Mouse (Mus musculus): Measurements from ENCODE around the gene Cpvl. TPM values are rescaled to one million over a fixed set of nuclear protein-coding genes. Genes with fewer than 3 reads are reported as not detected.

The Cpvl gene
- total and polyA plus RNA-seq, 3 experiments = not detected

GRCm38 (mm10) chr6:53857822-53858221, 120.6 kb downstream of the Cpvl start:
- no peaks in the 10 kb centered on the region for H3K27me3 ChIP-seq (replicated peaks)
- in situ Hi-C loops (cut with MboI; ENCODE audit: low pct_ligation_motif_present, low pct_unique_long_range_greater_than_20kb, low sequenced_read_pairs) (no loop called here), dilution Hi-C loops (cut with MboI; ENCODE audit: extremely low pct_ligation_motif_present, extremely low pct_unique_long_range_greater_than_20kb, low sequenced_read_pairs) (no loop called here)
- H3K36me3 ChIP-seq (replicated peaks in 1 of 2; ENCODE audit: control insufficient read depth in 1 of 2, insufficient read depth in 1 of 2, low read length in 1 of 2) = no peaks in the 10 kb centered on the region
- no peak for TF ChIP-seq E2F4 (IDR thresholded peaks at IDR 0.05; ENCODE audit: insufficient replicate concordance, low read depth, low read length)
- TF ChIP-seq CHD1 (IDR thresholded peaks at IDR 0.05; ENCODE audit: low read depth, low read length) = no peak
- no peak for TF ChIP-seq ZC3H11A (IDR thresholded peaks at IDR 0.05; ENCODE audit: low read depth, low read length)
- TF ChIP-seq NELFE (IDR thresholded peaks at IDR 0.05; ENCODE audit: low read depth, low read length) = no peak
- TF ChIP-seq EP300 (IDR thresholded peaks at IDR 0.05; ENCODE audit: low read length) = no peak
- TF ChIP-seq ELF1 (IDR thresholded peaks at IDR 0.05; ENCODE audit: low read depth, low read length) = no peak
- no peak for TF ChIP-seq JUND (conservative IDR thresholded peaks at IDR 0.05; ENCODE audit: low read depth, low read length)
- no peak for TF ChIP-seq KAT2A (IDR thresholded peaks at IDR 0.05; ENCODE audit: insufficient replicate concordance, low read length)
- TF ChIP-seq POLR2A (IDR thresholded peaks at IDR 0.05; ENCODE audit: low read depth, low read length) = no peak
- no peak for TF ChIP-seq TBP (conservative IDR thresholded peaks at IDR 0.05; ENCODE audit: low read depth, low read length)
- no peak for TF ChIP-seq MXI1 (IDR thresholded peaks at IDR 0.05; ENCODE audit: low read depth, low read length)
- TF ChIP-seq SIN3A (IDR thresholded peaks at IDR 0.05; ENCODE audit: low read length) = no peak
- TF ChIP-seq CHD2 (IDR thresholded peaks at IDR 0.05; ENCODE audit: low read length) = no peak
- TF ChIP-seq POLR2AphosphoS2 (IDR thresholded peaks at IDR 0.05; ENCODE audit: low read depth, low read length) = no peak
- TF ChIP-seq RAD21 (IDR thresholded peaks at IDR 0.05; ENCODE audit: low read depth, low read length) = no peak
- TF ChIP-seq TCF12 (IDR thresholded peaks at IDR 0.05; ENCODE audit: low read depth, low read length) = no peak
- no peak for TF ChIP-seq ZNF384 (IDR thresholded peaks at IDR 0.05; ENCODE audit: low read depth, low read length)
- no peak for TF ChIP-seq SMC3 (IDR thresholded peaks at IDR 0.05; ENCODE audit: low read depth, low read length)
- no peak overlapping the region for H3K27ac ChIP-seq (ENCODE audit: insufficient read depth, low read depth)
- DNase-seq (ENCODE audit: extremely low read depth) = no peak
- no peaks in the 10 kb centered on the region for H3K79me2 ChIP-seq (replicated peaks; ENCODE audit: control insufficient read depth, extremely low read depth, insufficient read depth, poor library complexity, severe bottlenecking)
- no peaks in the 10 kb centered on the region for H3K4me1 ChIP-seq (ENCODE audit: control insufficient read depth in 1 of 2, insufficient read depth in 2 of 2)
- no peak overlapping the region for H3K4me3 ChIP-seq (replicated peaks in 1 of 3; ENCODE audit: low read depth in 2 of 3, low read length in 2 of 3, poor library complexity in 1 of 3)
- no peak overlapping the region for H3K4me2 ChIP-seq (ENCODE audit: insufficient read depth, low read depth, poor library complexity, severe bottlenecking)
- H3K9me3 ChIP-seq (replicated peaks; ENCODE audit: low read length) = no peaks in the 10 kb centered on the region
- no peak overlapping the region for H3K9ac ChIP-seq (ENCODE audit: insufficient read depth, low read depth)

GRCm38 (mm10) chr6:53856775-53857174, 121.7 kb downstream of the Cpvl start:
- no peaks in the 10 kb centered on the region for H3K9me3 ChIP-seq (replicated peaks; ENCODE audit: low read length)
- no peaks in the 10 kb centered on the region for H3K79me2 ChIP-seq (replicated peaks; ENCODE audit: control insufficient read depth, extremely low read depth, insufficient read depth, poor library complexity, severe bottlenecking)
- H3K36me3 ChIP-seq (replicated peaks in 1 of 2; ENCODE audit: control insufficient read depth in 1 of 2, insufficient read depth in 1 of 2, low read length in 1 of 2) = no peaks in the 10 kb centered on the region
- no peak for TF ChIP-seq ETS1 (conservative IDR thresholded peaks at IDR 0.05; ENCODE audit: low read depth, low read length)
- TF ChIP-seq CTCF (conservative IDR thresholded peaks at IDR 0.05 in 1 of 2, IDR thresholded peaks at IDR 0.05 in 1 of 2; ENCODE audit: low read depth in 2 of 2, low read length in 2 of 2) = no peak
- no peak for TF ChIP-seq MXI1 (IDR thresholded peaks at IDR 0.05; ENCODE audit: low read depth, low read length)
- TF ChIP-seq MAFK (IDR thresholded peaks at IDR 0.05; ENCODE audit: insufficient replicate concordance, low read length) = no peak
- TF ChIP-seq HCFC1 (IDR thresholded peaks at IDR 0.05; ENCODE audit: low read depth, low read length) = no peak
- no peak for TF ChIP-seq ZNF384 (IDR thresholded peaks at IDR 0.05; ENCODE audit: low read depth, low read length)
- TF ChIP-seq JUN (IDR thresholded peaks at IDR 0.05; ENCODE audit: insufficient read depth, low read depth, low read length) = no peak
- TF ChIP-seq USF2 (conservative IDR thresholded peaks at IDR 0.05; ENCODE audit: low read depth, low read length) = no peak
- TF ChIP-seq MAZ (IDR thresholded peaks at IDR 0.05; ENCODE audit: low read depth, low read length) = no peak
- no peak for TF ChIP-seq PAX5 (IDR thresholded peaks at IDR 0.05; ENCODE audit: low read length)
- TF ChIP-seq MEF2A (IDR thresholded peaks at IDR 0.05; ENCODE audit: borderline replicate concordance, low read depth, low read length) = no peak
- no peak for TF ChIP-seq RAD21 (IDR thresholded peaks at IDR 0.05; ENCODE audit: low read depth, low read length)
- no peak for TF ChIP-seq SIN3A (IDR thresholded peaks at IDR 0.05; ENCODE audit: low read length)
- no peak for TF ChIP-seq RCOR1 (conservative IDR thresholded peaks at IDR 0.05; ENCODE audit: low read depth, low read length)
- no peak for TF ChIP-seq USF1 (IDR thresholded peaks at IDR 0.05; ENCODE audit: low read depth, low read length)
- TF ChIP-seq TCF12 (IDR thresholded peaks at IDR 0.05; ENCODE audit: low read depth, low read length) = no peak
- no peak for TF ChIP-seq E2F4 (IDR thresholded peaks at IDR 0.05; ENCODE audit: insufficient replicate concordance, low read depth, low read length)
- no peak for TF ChIP-seq MYC (IDR thresholded peaks at IDR 0.05; ENCODE audit: low read depth, low read length)
- dilution Hi-C loops (cut with MboI; ENCODE audit: extremely low pct_ligation_motif_present, extremely low pct_unique_long_range_greater_than_20kb, low sequenced_read_pairs) (no loop called here), in situ Hi-C loops (cut with MboI; ENCODE audit: low pct_ligation_motif_present, low pct_unique_long_range_greater_than_20kb, low sequenced_read_pairs) (no loop called here)
- no peak overlapping the region for H3K27ac ChIP-seq (ENCODE audit: insufficient read depth, low read depth)
- no peaks in the 10 kb centered on the region for H3K4me1 ChIP-seq (ENCODE audit: control insufficient read depth in 1 of 2, insufficient read depth in 2 of 2)
- no peak overlapping the region for H3K4me3 ChIP-seq (replicated peaks in 1 of 3; ENCODE audit: low read depth in 2 of 3, low read length in 2 of 3, poor library complexity in 1 of 3)
- DNase-seq (ENCODE audit: extremely low read depth) = no peak
- H3K9ac ChIP-seq (ENCODE audit: insufficient read depth, low read depth) = no peak overlapping the region
- no peak overlapping the region for H3K4me2 ChIP-seq (ENCODE audit: insufficient read depth, low read depth, poor library complexity, severe bottlenecking)
- H3K27me3 ChIP-seq (replicated peaks) = no peaks in the 10 kb centered on the region

Data from CH12.LX (cell line).